Mouse (Mus musculus): ENCODE results near the gene Mtif2.

The Mtif2 gene

GRCm38 (mm10) chr11:29549425-29549778 is 23.2 kb downstream of the Mtif2 start:
- CTCF ChIA-PET: no interaction called here

GRCm38 (mm10) chr11:29560452-29560851 is 34.2 kb downstream of the Mtif2 start:
- CTCF ChIA-PET: interaction anchor here (1.2 kb wide), 1 partner anchor 17 kb away, joined by 3 read pairs; no protein-coding TSS in a partner anchor

DNA sequence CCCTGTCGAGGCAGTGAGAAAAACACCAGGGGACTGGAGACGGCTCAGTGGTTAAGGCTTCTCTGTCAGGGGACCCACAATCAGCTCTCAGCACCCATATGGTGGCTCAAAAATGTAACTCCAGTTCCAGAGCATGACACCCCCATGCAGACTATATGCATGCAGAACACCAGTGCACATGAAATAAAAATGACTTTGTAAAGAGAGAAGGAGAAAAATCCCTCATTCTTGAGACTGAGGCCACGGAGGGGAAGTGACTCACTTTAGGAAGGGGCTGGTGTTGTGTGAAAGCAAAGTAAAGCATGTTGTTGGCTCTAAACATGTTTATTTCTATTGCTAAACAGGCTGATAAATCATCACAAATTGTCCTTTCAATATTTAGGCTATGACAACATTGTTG is 34.8 kb downstream of the Mtif2 start:
- CTCF ChIA-PET: interaction anchor here (1.2 kb wide), 1 partner anchor 17 kb away, joined by 3 read pairs; no protein-coding TSS in a partner anchor

DNA sequence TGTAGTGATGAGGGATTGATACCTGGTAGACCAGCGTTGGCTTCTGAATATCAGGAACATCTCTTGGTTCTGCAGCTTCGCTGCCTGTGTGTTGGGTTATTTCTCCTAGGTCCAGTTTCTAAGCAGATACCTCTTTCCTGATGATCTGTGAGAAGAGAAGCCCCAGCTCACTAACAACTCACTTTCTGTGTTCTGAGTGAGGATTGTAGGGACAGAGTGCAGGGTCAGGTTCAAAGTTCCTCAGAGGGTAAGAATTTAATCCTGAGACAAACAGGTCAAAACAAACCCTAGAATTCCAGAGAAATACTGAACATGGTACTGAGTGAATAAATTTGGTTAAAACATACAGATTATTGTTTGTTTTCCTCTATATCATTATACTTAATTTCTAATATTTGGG is 37.2 kb downstream of the Mtif2 start:
- CTCF ChIA-PET: no interaction called here

- CTCF ChIA-PET: no interaction called here
Observed at GRCm38 (mm10) chr11:29571536-29571935, 45.3 kb downstream of the Mtif2 start.

GRCm38 (mm10) chr11:29572656-29573055 is 46.4 kb downstream of the Mtif2 start:
- CTCF ChIA-PET: no interaction called here

DNA sequence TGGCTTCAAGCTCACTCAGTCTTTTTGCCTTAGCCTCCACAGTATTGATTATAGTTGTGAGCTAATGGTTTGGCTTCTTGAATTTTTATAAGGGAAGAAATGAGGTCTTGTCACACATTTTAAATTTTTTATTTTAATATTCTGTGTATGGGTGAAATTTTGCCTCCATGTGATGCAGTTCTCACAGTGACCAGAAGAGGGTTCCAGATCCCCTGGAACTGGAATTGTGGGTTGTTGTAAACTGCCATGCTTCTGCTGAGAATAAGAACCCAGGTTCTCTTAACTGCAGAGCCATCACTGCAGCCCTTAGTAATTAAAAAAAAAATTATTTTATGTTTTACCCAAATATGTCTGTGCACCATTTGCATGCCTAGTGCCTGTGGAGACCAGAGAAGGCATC is 53.4 kb downstream of the Mtif2 start:
- CTCF ChIA-PET: no interaction called here

All from spleen, embryonic (tissue).